Mouse (Mus musculus) retina, postnatal 7 days (tissue): ENCODE measurements around the gene Dnajb7.

Source experiments
- DNase-seq: peaks from one replicate; pipeline ENCODE4 v3.0.0-alpha.2; 2012; ENCODE audit warnings: low read depth, low spot score

Dnajb7 gene

GRCm38 (mm10) chr15:81365246-81365645 lies 42.9 kb downstream of the Dnajb7 start:
- DNase-seq, result no peak

GRCm38 (mm10) chr15:81364271-81364670 lies 43.8 kb downstream of the Dnajb7 start:
- DNase-seq, result no peak

GRCm38 (mm10) chr15:81362501-81362900 lies 45.6 kb downstream of the Dnajb7 start:
- DNase-seq, result no peak

- no peak for DNase-seq
Observed at GRCm38 (mm10) chr15:81361417-81362015, 46.6 kb downstream of the Dnajb7 start.

GRCm38 (mm10) chr15:81361022-81361404 lies 47.1 kb downstream of the Dnajb7 start:
- DNase-seq, result no peak

GRCm38 (mm10) chr15:81360345-81361021 lies 47.6 kb downstream of the Dnajb7 start, which contains the start of gene Slc25a17:
Gene Slc25a17, minus strand, starts transcription at chr15:81360812.
- DNase-seq, result peak; percentile 92

GRCm38 (mm10) chr15:81359421-81359820 lies 48.7 kb downstream of the Dnajb7 start:
- DNase-seq, result no peak

GRCm38 (mm10) chr15:81358943-81359342 lies 49.2 kb downstream of the Dnajb7 start:
- no peak for DNase-seq

- no peak for DNase-seq
Observed at GRCm38 (mm10) chr15:81356946-81357345, 51.2 kb downstream of the Dnajb7 start.
